Mouse (Mus musculus): ENCODE results near the gene Rad51b.

The Rad51b gene

DNA sequence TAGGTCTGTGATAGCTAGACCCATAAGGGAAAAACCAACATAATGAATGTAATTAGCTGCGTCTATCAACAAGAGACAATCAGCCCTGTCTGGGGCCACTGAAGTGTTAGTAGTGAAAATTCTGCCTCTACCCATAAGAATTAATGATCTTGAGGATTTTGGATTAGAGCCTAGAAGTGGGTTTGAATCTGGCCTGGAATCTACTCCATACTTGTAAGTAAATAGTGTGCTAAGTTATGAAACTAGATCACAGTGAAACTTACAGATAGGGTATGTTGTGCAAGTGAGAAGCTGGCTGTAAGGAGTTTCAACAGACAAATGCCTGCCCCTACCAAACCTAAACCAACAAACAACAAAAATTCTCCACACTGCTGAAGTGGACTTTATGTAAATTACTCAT lies 83.1 kb downstream of the Rad51b start:
- no peak for DNase-seq (ENCODE audit: low read depth, low spot score)

DNA sequence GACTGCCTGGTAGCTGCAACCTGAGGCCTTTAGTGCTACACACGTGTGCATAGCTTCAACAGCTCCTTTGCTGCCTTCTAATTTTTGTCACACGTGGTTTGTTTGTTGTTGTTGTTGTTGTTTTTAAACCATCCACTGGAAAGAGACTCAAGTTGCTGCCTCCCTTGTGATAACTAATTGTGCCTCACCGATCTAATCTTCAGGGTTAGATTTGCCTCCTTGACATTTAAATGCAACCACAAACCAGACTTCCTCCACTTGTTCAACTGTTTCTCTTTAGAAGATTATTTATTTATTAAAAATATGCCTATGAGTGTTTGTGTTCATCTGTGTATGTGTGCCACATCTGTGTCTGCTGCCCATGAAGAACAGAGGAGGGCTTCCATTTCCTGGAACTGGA lies 84.4 kb downstream of the Rad51b start:
- no peak for DNase-seq (ENCODE audit: low read depth, low spot score)

DNA sequence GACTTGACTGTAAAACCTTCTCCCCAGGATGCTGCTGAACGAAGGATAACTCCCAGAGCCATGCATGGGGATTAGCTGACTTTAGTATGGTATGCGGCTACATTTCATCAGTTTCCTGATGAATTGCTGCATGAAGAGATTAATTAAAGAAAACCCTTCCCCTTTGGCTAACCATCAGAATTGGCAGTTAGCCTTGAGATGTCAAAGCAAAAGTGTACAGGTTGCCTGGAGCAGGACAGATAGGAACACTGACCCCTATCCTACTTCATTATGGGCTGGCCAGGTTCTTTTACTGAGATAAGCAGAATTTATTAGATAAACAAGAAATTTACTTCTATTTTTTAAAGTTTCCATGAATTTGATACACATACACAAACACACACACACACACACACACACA lies 85.3 kb downstream of the Rad51b start:
- DNase-seq (ENCODE audit: low read depth, low spot score): no peak

DNA sequence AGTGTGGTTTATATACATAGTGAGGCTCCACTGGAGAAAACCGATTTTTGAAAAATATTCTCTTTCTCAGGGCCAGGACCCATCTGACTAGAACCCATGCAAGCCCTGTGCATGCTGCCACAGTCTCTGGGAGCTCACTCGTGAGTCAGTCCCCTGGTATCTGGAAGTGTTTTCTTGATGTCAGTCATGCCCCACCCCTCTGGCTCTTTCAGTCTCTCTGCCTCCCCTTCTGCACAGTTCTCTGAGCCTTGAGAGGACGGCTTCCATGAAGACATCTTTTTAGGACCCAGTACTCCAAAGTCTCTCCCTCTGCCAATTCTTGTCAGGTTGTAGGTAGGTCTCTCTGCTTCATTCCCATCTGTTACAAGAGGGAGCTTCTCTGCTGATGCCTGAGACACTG lies 86.5 kb downstream of the Rad51b start:
- DNase-seq (ENCODE audit: low read depth, low spot score): no peak

DNA sequence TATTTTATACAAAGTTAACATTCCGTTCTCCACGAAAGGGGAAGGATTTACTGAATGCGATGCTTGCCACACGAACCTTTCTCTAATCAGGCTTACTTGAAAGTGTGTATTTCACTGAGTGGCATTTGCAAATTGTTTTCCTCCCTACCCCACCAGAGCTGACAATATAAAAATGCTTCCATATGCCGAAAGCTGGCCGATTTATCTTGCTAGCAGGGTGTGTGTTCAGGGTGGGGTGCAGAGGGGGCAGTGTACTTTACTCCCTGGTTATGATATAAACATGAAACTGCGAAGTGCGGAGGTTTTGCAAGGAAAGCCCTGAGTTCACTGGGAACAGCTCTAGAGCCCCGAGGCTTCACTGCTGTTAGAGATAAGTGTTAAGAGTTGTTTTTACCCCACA lies 87.7 kb downstream of the Rad51b start:
- no peak for DNase-seq (ENCODE audit: low read depth, low spot score)

DNA sequence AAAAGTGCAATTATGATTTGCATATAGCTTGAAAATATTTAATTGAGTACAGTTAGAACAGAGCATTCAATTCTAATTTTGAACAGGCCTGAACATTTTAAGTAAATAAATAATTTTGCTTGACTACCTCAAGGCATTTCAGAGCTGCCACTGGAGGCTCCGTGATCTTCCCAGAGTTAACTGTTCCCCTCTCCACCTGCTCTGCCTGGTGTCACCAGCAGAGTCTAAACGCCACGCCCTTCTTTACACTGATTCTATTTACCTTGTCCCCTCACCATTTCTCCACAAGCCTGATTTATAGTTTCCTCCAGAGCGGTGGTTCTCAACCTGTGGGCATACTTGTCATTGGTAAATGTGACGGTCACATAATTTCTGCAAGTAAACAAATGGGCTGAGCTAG lies 88.1 kb downstream of the Rad51b start:
- no peak for DNase-seq (ENCODE audit: low read depth, low spot score)

DNA sequence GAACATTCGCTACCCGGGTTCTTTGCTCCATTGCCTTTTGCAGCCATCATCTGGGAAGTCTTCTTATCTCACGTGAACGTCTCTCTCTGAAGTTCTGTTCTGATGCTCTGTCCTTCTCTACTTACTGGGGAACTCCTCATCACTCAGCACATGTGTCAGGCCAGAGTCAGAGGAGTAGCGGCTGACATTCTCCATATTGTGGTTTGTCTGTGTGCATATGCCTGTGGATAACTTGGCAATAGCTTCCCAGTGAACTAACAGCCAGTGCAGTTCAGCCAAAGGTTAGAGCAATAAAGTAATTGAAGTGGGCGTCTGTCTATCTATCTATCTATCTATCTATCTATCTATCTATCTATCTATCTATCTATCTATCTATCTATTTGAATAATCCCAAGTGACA lies 90.8 kb downstream of the Rad51b start:
- DNase-seq (ENCODE audit: low read depth, low spot score): no peak

DNA sequence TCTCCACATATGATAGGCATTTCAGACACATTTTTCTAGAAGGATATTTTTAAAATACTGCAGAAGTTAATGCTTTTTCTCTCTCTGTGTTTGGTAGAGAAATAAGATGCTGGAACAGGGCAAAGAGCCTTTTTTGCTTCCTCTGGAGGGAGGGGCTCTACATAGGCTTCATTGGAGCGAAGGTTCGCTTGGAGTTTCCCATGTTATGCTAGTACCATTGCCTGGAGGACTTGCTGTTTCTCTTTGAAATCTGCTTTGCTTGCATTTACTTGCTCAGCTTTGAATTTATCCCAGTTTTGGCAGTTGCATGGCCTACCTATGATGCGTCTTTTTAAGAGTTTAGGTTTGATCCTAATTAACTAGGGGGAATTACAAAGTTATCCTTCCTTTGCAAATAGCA lies 92.2 kb downstream of the Rad51b start:
- no peak for DNase-seq (ENCODE audit: low read depth, low spot score)

DNA sequence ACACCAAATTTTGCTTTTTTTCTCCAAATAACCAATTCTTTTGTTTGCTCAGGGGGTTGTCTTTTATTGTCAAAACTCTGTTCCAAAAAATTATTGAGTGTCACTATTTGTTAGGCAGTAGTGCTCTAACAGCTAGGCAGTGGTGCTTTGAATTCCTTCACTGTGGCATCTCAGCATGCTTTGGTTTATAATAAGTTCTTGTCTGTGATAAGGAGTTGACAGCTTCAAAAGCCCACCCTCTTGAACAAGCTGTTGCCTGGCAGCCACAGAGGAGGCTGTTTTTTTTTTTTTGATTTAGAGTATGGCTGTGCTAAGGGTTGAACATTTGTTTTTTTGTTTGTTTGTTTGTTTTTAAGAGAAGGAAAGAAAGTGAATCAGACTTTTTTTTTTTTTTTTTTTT lies 92.9 kb downstream of the Rad51b start:
- no peak for DNase-seq (ENCODE audit: low read depth, low spot score)

DNA sequence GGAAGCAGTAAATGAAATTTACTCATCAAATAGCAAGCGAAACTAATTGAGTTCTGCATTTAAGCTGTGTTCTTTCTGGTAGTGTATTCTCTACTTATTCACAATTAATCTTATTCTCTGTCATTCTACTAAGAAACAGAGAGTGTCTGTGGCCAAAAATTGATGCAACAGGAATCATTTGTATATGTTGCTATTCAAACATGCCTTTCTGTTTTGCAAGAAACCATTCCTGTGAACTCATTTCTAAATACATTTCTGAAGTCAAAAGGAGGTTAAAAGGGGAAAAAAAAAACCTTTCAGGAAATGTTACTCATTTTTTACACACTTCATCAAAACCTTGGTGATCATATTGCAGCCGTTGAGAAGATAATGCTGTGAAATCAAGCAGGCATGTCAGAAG lies 96.6 kb downstream of the Rad51b start:
- no peak for DNase-seq (ENCODE audit: low read depth, low spot score)

DNA sequence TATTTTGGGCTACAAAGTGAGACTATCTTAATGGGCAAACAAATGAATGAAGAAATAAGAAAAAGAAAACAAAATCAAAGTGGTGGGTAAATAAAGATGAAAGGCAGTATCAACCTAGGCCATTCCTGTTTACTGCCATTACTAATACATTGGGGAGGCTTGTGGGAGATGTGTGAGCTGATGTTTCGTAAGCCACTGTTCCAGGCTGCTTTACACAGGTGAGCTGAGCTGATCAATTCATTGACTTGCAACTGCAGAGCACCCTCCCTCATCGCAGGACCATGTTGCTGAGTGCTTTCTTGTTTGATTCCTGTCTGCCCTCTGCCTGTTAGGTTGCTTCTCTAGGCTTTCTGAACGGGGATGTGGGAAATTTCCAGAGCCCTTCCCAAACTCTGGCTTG lies 106.9 kb downstream of the Rad51b start:
- no peak for DNase-seq (ENCODE audit: low read depth, low spot score)

DNA sequence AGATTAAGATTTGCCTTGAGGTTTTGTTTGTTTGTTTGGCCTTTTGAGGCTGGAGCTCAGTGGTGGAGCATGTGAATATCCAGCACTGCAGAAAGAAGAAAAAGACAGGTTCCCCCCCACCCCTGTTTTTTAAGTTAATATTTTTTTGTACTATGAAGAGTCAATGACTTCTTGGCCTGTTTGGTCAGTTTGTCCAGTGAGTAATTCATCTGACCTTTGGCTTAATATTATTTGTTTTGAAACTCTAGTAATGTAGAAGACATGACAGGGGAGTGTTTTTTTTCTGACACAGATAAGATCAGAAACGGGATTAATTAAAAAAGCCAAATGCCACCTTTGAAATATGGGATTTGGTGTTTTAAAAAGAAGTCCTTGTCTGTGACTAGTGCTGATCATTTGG lies 107.4 kb downstream of the Rad51b start:
- no peak for DNase-seq (ENCODE audit: low read depth, low spot score)

DNA sequence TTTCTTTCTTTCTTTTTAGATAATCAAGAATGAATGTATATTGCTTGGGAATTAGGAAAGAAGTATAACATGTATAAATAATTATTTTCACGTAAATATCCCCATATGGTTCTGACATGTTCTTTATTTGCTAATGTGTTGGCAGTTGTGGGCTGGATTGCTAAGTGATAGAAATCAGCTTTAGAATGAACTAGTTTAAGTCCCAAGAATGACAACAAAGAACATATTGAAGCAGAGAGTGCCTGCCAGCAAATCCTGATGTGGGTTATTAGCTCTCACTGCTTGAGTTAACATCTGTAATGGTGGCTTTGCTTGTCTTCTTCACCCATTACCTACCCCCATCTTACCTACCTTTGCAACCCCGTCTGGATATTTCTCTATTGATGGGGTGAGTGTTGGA lies 111.6 kb downstream of the Rad51b start:
- DNase-seq (ENCODE audit: low read depth, low spot score): no peak

DNA sequence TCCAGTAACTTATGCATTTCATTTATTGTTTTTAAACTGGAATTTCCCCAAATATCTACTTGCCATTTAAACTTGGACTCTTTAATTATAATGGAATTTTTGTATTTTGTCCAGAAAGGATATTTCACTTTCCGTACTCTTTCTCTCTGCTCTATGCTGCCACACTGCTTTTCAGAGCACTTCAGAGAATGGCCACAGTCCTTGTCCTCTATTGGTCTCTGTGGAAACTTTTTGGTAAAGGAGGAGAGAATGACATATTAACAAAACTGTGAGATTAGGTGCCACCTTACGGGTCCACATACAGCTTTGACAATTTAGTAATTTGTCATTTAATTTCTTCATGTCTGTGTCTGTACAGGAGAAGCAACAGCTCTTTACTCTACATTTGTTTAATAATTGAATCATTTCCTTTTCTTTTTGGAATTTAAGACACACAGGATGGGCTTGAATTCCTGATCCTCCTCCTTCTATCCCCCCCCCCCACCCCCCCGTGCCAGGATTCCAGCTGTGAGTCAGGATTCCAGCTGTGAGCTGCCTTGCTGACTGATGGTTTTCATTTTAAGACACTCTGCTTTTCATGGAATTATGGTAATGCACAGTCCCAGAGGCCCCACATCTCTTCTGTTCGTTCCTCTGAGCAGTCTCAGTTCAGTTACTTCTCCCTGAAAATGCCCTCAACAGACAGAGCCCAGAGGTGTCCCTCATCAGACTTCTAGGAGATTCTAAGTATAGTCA lies 112.2 kb downstream of the Rad51b start:
- no peak for DNase-seq (ENCODE audit: low read depth, low spot score)

DNA sequence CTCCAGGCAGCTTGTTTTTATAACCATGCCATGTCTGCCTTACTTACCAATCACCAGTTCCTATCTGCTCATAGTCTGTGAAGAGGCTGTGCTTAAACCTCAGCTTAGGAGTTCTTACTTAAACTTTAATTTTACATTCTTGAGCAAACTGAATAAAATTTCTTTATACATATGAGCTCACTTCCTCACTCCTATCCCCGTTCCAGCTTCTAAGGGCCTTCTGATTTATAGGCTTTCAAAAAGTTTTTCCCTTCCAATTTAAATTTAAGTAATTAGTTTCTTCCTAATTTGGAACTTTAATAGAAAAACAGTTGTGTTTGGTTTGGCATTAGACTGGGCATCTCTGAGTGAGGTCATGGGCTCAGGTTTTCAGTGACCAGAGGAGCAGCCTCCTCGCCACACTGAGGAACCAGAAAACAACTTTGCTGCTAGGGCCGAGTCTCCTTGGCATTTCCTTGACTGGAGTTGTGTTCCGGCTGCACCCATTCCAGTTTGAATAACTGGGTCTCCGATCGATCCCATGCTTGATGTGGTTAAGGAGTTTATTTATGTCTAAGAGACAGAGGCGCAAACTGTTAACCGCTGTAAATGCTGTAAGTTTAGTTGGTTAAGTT lies 115.9 kb downstream of the Rad51b start:
- no peak for DNase-seq (ENCODE audit: low read depth, low spot score)

DNA sequence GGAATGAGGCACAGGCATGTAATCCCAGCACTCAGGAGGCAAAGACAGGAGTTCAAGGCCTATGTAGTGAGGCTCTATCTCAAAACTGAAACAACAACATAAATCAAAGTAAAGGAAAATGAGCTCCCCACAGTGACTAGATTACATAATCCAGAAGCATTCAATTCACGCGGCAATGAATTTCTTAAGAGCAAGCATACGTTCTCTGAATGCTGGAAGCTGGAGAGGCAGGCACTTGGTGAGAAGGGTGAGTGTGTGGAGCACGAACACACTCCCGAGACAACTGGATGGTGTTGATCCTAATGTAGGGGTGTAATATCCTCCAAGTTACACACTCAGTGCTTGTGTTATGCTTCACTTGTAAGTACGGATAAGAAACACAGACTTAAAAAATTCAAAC lies 120.3 kb downstream of the Rad51b start:
- DNase-seq (ENCODE audit: low read depth, low spot score): no peak

DNA sequence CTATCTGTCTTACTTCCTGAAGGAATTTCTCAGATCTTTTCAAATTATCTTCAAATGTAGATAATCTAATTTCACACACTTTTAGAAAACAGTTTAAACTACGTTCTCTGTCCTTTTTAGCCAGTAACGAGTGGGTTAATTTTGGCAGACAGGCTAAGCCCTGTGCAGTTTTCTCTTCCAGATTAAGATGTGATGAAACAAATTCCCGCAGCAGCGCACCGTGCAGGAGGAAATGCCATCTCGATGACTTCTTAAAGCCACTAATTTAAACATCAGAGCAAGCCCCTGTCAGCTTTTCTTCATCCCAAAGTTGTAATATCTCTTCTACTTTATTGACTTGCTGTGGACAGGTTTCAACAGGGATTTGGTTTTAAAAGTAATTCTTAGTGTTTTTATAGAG lies 123.5 kb downstream of the Rad51b start:
- DNase-seq (ENCODE audit: low read depth, low spot score): no peak

DNA sequence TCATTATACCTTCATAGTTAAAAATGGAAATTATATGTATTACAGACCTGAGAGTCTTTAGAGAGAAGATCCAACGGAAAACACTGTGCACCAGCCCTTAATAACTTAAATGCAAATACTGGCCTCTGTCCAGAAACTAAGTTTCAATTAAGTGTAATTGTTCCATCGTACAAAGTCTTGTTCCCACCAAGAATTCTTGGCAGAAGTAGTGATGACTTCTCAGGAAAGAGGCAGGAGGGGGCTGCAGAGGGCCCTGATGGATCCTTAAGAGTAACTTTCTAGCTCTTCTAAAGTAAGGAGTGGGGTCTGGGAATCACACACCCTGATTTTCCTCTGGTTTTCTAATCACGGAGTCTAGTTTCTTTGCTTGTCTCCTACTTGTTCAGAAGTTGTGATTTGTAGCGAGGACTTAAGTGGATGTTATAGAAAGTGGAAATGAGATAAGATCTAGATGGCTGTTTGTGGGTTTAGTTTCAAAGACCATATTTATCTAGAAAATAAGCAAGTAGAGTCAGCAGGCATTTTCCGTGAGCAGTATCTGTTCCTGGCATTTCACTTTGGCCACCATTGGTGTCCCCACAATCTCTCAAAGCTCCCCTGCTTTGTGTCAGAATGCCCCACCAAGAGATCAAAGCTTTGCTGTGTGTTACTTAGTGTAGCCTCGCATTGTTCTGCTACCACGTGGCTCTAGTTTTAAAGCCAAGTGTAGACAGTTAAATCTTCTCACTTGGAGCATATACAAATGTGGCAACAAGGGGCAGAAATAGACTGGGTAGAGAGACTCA lies 132.6 kb downstream of the Rad51b start:
- DNase-seq (ENCODE audit: low read depth, low spot score): no peak

DNA sequence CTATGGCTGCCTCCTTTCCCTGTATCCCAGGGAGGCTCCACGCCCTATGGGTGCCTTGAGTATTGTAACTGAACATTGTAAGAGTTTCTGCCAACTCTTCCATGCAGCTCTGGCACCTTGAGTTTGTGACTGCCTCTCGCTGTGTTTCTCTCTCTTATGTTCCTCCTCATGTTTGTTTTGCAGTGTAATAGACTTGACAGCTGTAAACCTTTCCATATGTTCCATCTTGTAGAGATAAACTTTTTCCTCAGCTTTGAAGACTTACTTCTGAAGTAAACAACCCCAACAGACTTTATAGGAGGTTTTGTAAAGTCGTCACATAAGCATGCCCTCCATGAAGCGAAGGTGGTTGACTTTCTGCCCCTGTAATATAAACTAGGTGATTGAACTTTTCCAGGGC lies 134.1 kb downstream of the Rad51b start:
- DNase-seq (ENCODE audit: low read depth, low spot score): no peak

DNA sequence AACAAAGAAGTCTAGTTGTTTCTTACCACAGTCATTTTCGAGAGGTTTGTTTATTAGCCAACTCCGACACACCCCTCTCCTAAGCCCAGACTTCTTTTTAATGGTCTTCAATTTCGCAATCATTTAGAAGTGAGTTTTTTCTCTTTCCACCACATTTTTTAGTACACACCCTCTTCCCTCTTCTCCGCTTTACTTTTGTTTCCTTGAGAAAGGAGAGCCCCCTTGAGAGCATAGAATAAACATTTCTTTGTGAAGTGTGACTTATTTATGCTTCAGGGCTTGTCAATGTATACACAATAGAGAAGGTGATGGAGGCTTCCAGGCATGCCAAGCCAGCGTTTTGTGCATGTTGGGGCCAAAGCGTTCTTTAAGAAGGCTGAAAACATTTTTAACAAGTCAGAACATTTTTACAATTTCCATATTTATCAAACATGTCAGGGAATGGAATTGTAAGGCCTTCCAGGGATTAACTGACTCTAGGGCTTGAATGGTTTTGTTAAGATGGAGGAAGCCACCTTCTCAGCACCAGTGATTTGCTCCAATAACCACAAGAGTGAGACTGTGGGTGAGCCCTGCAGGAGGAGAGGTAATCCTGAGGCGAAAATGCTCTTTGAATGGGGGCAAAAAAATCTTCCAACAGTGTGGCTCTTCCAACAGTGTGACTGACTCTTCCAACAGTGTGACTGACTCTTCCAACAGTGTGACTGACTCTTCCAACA lies 136.8 kb downstream of the Rad51b start:
- no peak for DNase-seq (ENCODE audit: low read depth, low spot score)

DNA sequence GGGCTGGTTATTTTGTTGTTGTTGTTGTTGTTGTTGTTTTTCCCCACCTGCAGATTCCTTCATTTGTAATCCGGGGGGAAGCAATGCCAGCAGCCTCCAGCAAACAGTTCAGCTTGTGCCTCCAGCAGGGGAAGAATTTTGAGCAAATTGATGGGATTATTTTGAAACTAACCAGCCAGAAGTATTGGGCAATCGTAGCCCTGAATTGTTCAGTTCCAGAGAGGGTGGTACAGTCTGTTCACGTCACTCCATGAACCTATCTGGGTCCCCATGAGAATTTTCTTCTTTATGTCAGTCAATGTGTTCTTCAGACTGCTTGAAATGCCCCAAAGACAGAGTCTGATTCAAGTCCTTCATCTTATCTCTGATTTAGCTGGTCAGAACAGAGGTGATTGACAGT lies 138.4 kb downstream of the Rad51b start:
- no peak for DNase-seq (ENCODE audit: low read depth, low spot score)

DNA sequence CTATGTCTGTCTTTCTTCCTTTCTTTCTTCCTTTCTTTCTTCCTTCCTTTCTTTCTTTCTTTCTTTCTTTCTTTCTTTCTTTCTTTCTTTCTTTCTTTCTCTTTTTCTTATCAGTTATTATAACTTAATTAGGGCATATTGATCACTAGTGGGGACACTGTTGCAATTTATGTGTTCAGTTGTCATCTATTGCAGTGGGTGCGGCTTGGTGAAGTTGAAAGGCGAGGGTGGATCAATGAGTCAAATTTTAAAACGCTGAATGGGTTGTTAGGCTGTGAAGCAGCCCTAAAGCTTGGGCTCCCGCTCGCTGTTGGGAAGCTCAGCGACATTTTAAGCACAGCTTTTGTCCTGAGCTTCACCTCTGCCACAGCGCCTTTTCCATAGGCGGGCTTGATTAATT lies 139.0 kb downstream of the Rad51b start:
- DNase-seq (ENCODE audit: low read depth, low spot score): no peak
